Mouse (Mus musculus): ENCODE measurements around the gene Gmds. TPM values are rescaled to one million over a fixed set of nuclear protein-coding genes. Genes with fewer than 3 reads are reported as not detected.

Gene Gmds
- total RNA-seq, 4 experiments from 2014 or later, result 11.3 to 15.6 (median 12.9) TPM

GRCm38 (mm10) chr13:31819664-31820405, 518.7 kb downstream of the Gmds start:
- DNase-seq (ENCODE audit: low spot score in 2 of 2), result no peak

- no peak for DNase-seq (ENCODE audit: low spot score in 2 of 2)
These were observed 520.2 kb downstream of the Gmds start for GRCm38 (mm10) chr13:31818337-31818736.

DNA sequence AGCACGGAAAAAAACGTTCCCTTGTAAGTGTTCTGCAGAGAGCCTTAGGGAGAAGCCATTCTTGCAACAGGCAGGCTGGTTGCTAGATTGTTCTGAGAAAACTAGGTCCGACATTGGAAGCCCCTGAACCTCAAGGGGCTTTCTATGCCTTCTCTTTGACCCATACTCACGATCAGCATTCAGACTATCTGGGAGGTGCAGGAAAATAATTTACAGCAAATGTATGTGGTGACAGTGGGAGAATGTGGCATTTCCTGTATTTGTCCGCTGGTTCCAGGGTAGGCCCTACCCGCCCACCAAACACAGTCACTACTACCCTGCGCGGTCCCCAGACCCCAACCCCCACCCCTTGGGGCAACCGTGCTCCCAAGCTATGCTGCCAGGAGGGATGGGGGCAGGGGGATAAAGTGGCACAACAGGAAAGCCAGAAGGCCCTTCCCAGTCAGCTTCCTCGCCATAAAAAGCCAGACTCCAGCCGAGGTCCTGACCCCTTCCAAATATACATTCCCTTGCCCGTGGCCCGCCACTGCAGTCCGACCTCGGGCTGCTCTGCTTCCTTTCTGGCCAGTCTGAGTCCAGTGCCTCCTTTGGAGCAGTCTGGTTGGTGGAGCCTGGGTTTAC, 523.0 kb downstream of the Gmds start:
- no peak for DNase-seq (ENCODE audit: low spot score in 2 of 2)

- DNase-seq (ENCODE audit: low spot score in 2 of 2), result no peak
These were observed 525.8 kb downstream of the Gmds start for GRCm38 (mm10) chr13:31812701-31813100.

- DNase-seq (ENCODE audit: low spot score in 2 of 2), result no peak
These were observed 527.0 kb downstream of the Gmds start for GRCm38 (mm10) chr13:31811542-31812021.

DNA sequence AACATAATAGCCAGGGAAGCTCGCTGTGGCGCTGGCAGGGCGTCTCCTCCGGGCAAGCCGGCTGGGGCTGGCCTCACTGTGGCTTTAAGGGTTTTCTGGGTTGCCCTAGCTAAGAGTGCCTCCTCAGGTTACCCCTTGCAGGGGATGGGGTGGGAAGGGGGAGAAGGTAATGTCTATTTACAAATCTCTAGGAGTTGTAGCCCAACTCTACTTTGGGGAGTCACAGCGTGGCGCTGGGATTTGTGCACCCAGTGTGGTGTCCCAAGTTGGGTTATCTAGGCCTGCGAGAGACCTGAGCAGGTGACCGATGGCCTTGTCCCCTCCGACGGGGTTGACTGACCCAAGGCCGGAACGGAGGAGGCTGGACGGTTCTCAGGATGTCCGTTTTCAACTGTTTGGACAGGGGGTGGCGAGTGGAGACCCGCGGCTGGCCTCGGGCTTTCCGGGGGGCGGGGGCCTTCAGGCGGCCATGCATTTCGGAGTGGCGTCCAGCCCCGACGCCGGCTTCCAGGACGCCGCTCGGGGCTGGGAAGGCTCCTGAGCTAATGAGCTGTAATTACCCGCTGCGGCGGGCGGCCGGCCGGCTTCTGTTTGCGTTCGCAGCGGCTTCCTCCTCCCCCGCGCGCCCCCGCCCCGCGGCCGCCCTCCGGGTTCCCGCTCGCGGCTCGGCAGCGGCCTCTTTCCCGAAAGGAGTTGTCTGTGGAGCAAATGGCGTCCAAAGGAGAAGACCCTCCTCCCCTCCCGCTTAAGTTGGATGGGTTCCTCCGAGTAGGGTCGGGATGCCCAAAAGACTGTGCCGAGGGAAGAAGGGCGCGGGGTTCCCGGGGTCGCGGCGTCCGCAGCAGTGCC, 527.6 kb downstream of the Gmds start:
- no peak for DNase-seq (ENCODE audit: low spot score in 2 of 2)

DNA sequence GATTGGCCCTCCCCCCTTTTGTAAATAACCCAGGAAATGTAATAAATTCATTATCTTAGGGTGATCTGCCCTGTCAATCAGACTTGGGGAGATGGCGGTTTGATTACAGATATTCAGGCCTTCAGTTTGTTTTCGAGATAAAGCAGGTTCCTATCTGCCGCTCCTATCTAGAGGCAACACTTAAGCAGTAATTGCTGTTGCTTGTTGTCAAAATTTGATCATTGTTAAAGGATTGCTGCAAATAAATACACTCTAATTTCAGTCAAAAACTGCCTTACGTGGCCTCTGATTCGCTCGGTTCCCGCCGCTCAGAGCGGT, 528.2 kb downstream of the Gmds start:
- no peak for DNase-seq (ENCODE audit: low spot score in 2 of 2)

- no peak for DNase-seq (ENCODE audit: low spot score in 2 of 2)
These were observed 528.8 kb downstream of the Gmds start for GRCm38 (mm10) chr13:31809701-31810100.

DNA sequence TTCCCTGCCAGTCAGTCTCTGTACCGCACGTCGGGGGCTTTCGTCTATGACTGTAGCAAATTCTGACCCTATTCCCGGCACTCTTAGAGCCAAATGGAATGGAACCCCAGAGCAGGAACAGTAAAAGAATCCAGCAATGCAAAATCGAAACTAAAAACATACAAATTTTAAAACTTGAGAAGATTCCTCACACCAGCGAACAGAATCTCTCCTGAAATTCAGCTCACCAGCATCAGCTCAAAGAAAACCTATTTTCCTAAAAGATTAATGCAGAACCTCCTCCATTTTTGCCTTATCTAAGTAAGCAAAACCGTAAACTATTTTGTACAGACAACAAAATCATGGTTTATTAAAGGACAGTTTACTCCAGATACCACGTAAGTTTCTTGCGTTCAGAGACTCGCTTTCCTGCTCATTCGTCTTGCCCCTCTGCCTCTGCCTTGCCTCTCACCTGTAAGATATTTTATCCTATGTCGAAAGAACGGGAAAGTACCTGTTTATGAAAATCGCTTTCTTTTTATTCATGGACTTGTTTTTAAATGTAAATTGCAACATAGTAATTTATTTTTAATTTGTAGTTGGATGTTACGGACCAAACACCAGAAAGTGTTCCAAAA, 529.6 kb downstream of the Gmds start:
- no peak for DNase-seq (ENCODE audit: low spot score in 2 of 2)

- no peak for DNase-seq (ENCODE audit: low spot score in 2 of 2)
These were observed 530.3 kb downstream of the Gmds start for GRCm38 (mm10) chr13:31808116-31808803.

- no peak for DNase-seq (ENCODE audit: low spot score in 2 of 2)
These were observed 530.8 kb downstream of the Gmds start for GRCm38 (mm10) chr13:31807736-31808115.

DNA sequence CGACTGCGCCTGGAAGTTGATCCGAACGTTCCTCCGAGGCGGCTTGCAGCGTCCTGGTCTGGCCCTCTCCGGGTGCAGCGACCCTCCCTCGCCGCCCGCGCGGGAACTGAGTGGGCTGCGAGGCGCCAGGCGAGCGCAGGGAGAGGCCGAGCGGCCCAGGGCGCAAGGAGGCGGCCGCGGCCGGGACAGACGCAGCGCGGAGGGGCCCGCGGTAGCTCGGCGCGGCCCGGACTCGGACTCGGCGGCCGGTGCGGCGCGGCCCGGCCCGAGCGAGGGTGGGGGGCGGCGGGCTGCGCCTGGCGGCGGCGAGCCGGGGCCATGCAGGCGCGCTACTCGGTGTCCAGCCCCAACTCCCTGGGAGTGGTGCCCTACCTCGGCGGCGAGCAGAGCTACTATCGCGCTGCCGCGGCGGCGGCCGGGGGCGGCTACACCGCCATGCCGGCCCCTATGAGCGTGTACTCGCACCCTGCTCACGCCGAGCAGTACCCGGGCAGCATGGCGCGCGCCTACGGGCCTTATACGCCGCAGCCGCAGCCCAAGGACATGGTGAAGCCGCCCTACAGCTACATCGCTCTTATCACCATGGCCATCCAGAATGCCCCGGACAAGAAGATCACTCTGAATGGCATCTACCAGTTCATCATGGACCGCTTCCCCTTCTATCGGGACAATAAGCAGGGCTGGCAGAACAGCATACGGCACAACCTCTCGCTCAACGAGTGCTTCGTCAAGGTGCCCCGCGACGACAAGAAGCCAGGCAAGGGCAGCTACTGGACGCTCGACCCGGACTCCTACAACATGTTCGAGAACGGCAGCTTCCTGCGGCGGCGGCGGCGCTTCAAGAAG, 531.4 kb downstream of the Gmds start:
- DNase-seq (ENCODE audit: low spot score in 2 of 2), result no peak

- peak in 1 of 2 experiments; percentile 51 for DNase-seq (ENCODE audit: low spot score in 2 of 2)
These were observed 532.1 kb downstream of the Gmds start, which contains the start of gene Foxc1 for GRCm38 (mm10) chr13:31806428-31806832. Gene Foxc1 (plus strand): TSS chr13:31806633.

GRCm38 (mm10) chr13:31805831-31806427, 532.6 kb downstream of the Gmds start:
- no peak for DNase-seq (ENCODE audit: low spot score in 2 of 2)

DNA sequence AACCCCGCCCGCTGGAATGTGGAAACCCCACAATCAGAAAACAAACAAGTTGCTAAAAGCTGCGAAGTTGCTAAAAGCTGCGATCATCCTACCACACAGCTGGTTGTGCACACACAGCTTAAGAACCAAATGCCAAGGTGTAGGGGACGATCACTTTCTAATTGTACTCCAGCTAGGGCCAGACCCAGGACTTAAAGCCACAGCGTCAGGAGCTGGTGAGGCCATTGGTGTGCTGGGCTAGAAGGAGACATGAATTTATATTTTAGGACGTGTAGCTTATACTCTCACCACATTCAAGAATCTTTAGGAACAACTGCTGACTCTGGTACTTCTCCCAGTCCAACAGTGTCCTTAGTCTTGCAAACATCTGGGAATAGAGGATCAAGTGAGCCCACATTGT, 534.0 kb downstream of the Gmds start:
- DNase-seq (ENCODE audit: low spot score in 2 of 2), result no peak

GRCm38 (mm10) chr13:31803166-31804093, 535.1 kb downstream of the Gmds start:
- DNase-seq (ENCODE audit: low spot score in 2 of 2), result no peak

GRCm38 (mm10) chr13:31802447-31802846, 536.1 kb downstream of the Gmds start:
- no peak for DNase-seq (ENCODE audit: low spot score in 2 of 2)

GRCm38 (mm10) chr13:31801703-31802305, 536.7 kb downstream of the Gmds start:
- DNase-seq (ENCODE audit: low spot score in 2 of 2), result no peak
